Mouse (Mus musculus) G1E-ER4 (cell line): Measurements from ENCODE around the gene Il23a. TPM values are rescaled to one million over a fixed set of nuclear protein-coding genes. Genes with fewer than 3 reads are reported as not detected.
A peak's percentile ranks its signal among the peaks of the same experiment; 100 is the strongest.

ENCODE experiments used
- GATA1 ChIP-seq: IDR thresholded peaks from one replicate; pipeline ENCODE4 v1.8.0; 2012; ENCODE audit warnings: low read length, inconsistent platforms
- polyA plus RNA-seq: library from polyadenylated mRNA; stranded (reverse); fragments of >175 nt; gene quantifications from 2 replicates; pipeline ENCODE4 v1.2.3, GENCODE M21; 2012

The Il23a gene
- polyA plus RNA-seq, result 0.05 and 0.08 TPM in 2 replicates

- TF ChIP-seq GATA1, result no peak
Observed at GRCm38 (mm10) chr10:128298702-128299171, at the start of gene Il23a. TSS of gene Il23a (minus strand) at chr10:128298752.

- no peak for TF ChIP-seq GATA1
Observed at GRCm38 (mm10) chr10:128347541-128347940, 49.0 kb upstream of the Il23a start.

- peak; percentile 85 for TF ChIP-seq GATA1
Observed at GRCm38 (mm10) chr10:128344568-128345275, 46.2 kb upstream of the Il23a start.

GRCm38 (mm10) chr10:128343436-128343835 lies 44.9 kb upstream of the Il23a start:
- TF ChIP-seq GATA1, result no peak

GRCm38 (mm10) chr10:128340257-128340656 lies 41.7 kb upstream of the Il23a start:
- no peak for TF ChIP-seq GATA1

- TF ChIP-seq GATA1, result no peak
Observed at GRCm38 (mm10) chr10:128338948-128339347, 40.4 kb upstream of the Il23a start.

- no peak for TF ChIP-seq GATA1
Observed at GRCm38 (mm10) chr10:128338415-128338814, 39.9 kb upstream of the Il23a start.

- no peak for TF ChIP-seq GATA1
Observed at GRCm38 (mm10) chr10:128337306-128338181, 39.0 kb upstream of the Il23a start, which contains the start of gene Cs. TSS of gene Cs (plus strand) at chr10:128337734.

- peak; percentile 89 for TF ChIP-seq GATA1
Observed at GRCm38 (mm10) chr10:128336597-128336996, 38.0 kb upstream of the Il23a start.

GRCm38 (mm10) chr10:128336195-128336594 lies 37.6 kb upstream of the Il23a start:
- no peak for TF ChIP-seq GATA1

GRCm38 (mm10) chr10:128335582-128335981 lies 37.0 kb upstream of the Il23a start:
- no peak for TF ChIP-seq GATA1

GRCm38 (mm10) chr10:128327610-128328009 lies 29.1 kb upstream of the Il23a start:
- no peak for TF ChIP-seq GATA1

GRCm38 (mm10) chr10:128326825-128327224 lies 28.3 kb upstream of the Il23a start:
- TF ChIP-seq GATA1, result no peak

GRCm38 (mm10) chr10:128323516-128323915 lies 25.0 kb upstream of the Il23a start:
- no peak for TF ChIP-seq GATA1

- no peak for TF ChIP-seq GATA1
Observed at GRCm38 (mm10) chr10:128322141-128323108, 23.9 kb upstream of the Il23a start, which contains the start of gene Cnpy2. TSS of gene Cnpy2 (plus strand) at chr10:128322459.
